Mouse (Mus musculus) myocyte (in vitro differentiated cells): ENCODE measurements around the gene Uba5.

Source experiments
- E2F4 ChIP-seq: IDR thresholded peaks from one replicate; pipeline ENCODE4 v1.6.1; 2011; ENCODE audit warnings: mild to moderate bottlenecking, control low read depth, moderate library complexity; ENCODE audit not compliant: insufficient read depth
- MYOD1 ChIP-seq, 3 experiments: IDR thresholded peaks; one replicate each; pipeline ENCODE4 v1.6.1; 2011; ENCODE audit warnings: control low read depth in 2 of 3, low read depth in 2 of 3, mild to moderate bottlenecking in 2 of 3, moderate library complexity in 1 of 3; ENCODE audit not compliant: insufficient read length in 2 of 3, control insufficient read depth in 1 of 3
- MYOG ChIP-seq, 3 experiments: IDR thresholded peaks; one replicate each; pipeline ENCODE4 v1.6.1; 2011; ENCODE audit warnings: control low read depth in 2 of 3, low read depth in 2 of 3, mild to moderate bottlenecking in 2 of 3; ENCODE audit not compliant: insufficient read length in 2 of 3, control insufficient read depth in 1 of 3, insufficient read depth in 1 of 3
- POLR2A ChIP-seq: IDR thresholded peaks from one replicate; pipeline ENCODE4 v1.6.1; 2011; ENCODE audit warnings: low read depth, mild to moderate bottlenecking, control low read depth, moderate library complexity; ENCODE audit not compliant: insufficient read length
- POLR2AphosphoS2 ChIP-seq: IDR thresholded peaks from one replicate; pipeline ENCODE4 v1.6.1; 2011; ENCODE audit warnings: low read depth, control low read depth; ENCODE audit not compliant: insufficient read length
- REST ChIP-seq: IDR thresholded peaks from one replicate; pipeline ENCODE4 v1.6.1; 2011; ENCODE audit warnings: mild to moderate bottlenecking, control low read depth, moderate library complexity; ENCODE audit not compliant: insufficient read depth, insufficient read length
- TCF12 ChIP-seq: IDR thresholded peaks from one replicate; pipeline ENCODE4 v1.6.1; 2011; ENCODE audit warnings: mild to moderate bottlenecking, control low read depth; ENCODE audit not compliant: poor library complexity, insufficient read depth, severe bottlenecking
- USF1 ChIP-seq: IDR thresholded peaks from one replicate; pipeline ENCODE4 v1.6.1; 2011; ENCODE audit warnings: low read depth, mild to moderate bottlenecking, control low read depth, moderate library complexity

DNA sequence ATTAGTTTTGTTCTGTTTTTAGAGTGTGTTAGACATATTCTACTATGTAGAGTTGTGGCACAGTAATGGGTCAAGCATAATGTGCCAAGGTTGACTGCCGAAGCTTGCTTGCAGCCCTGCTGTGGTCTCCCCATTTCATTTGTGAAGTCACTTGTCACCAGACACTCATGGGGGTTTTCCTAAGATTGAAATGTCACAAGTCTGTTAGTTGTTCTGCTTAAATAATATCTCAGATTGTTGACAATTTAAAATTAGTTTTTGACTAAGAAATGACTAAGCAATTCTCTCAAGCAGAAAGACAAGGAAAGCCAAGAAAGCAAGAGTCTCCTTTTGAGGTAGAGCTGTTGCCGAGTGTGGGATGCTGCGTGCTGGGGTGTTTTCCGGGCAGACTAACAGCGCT, 30.0 kb upstream of the Uba5 start:
- no peak for TF ChIP-seq POLR2A
- no peak for TF ChIP-seq TCF12
- TF ChIP-seq E2F4: no peak
- TF ChIP-seq MYOG (IDR thresholded peaks at IDR 0.05; ENCODE audit: control insufficient read depth in 1 of 3, insufficient read depth in 1 of 3, insufficient read length in 2 of 3, low read depth in 2 of 3): no peak
- no peak for TF ChIP-seq MYOD1 (IDR thresholded peaks at IDR 0.05; ENCODE audit: control insufficient read depth in 1 of 3, insufficient read length in 2 of 3, low read depth in 2 of 3)
- no peak for TF ChIP-seq POLR2AphosphoS2
- no peak for TF ChIP-seq USF1
- TF ChIP-seq REST: no peak
